Mouse (Mus musculus) splenic B cell, adult 2 months (primary cell): Measurements from ENCODE around the gene Tex9.
"Not testable (repeated sequence)": the region's sequence is repeated elsewhere in the genome, so short reads cannot be mapped to it uniquely, and the experiment has no call there.

Experiments used
- DNase-seq: peaks from one replicate; pipeline ENCODE4 v3.0.0-alpha.2; 2011; ENCODE audit warnings: low read depth, low spot score
- H3K27me3 ChIP-seq: 2 replicates; pipeline ENCODE4 v1.6.1; 2012; ENCODE audit warnings: mild to moderate bottlenecking, low read length, moderate library complexity, mixed read lengths; ENCODE audit not compliant: control insufficient read depth, poor library complexity, insufficient read depth, severe bottlenecking
- H3K36me3 ChIP-seq: 2 replicates; pipeline ENCODE4 v1.6.1; 2012; ENCODE audit warnings: mild to moderate bottlenecking, low read length, moderate library complexity, mixed read lengths; ENCODE audit not compliant: control insufficient read depth, poor library complexity, insufficient read depth, severe bottlenecking

Tex9 gene

GRCm38 (mm10) chr9:72462427-72462826 lies 29.6 kb downstream of the Tex9 start:
- DNase-seq = no peak
- H3K36me3 ChIP-seq = 0 out of 2 replicates have a peak, but pooled peaks cover 2% of the 10 kb centered on the region
- no peaks in the 10 kb centered on the region for H3K27me3 ChIP-seq

GRCm38 (mm10) chr9:72460767-72461166 lies 31.2 kb downstream of the Tex9 start:
- DNase-seq = no peak
- Histone ChIP-seq H3K36me3 (0 out of 2 replicates have a peak, but pooled peaks cover 2% of the 10 kb centered on the region), H3K27me3 (no peaks in the 10 kb centered on the region)

GRCm38 (mm10) chr9:72459703-72460102 lies 32.3 kb downstream of the Tex9 start:
- no peak for DNase-seq
- Histone ChIP-seq H3K36me3 (0 out of 2 replicates have a peak, but pooled peaks cover 2% of the 10 kb centered on the region), H3K27me3 (no peaks in the 10 kb centered on the region)

GRCm38 (mm10) chr9:72458233-72458632 lies 33.8 kb downstream of the Tex9 start:
- Histone ChIP-seq H3K36me3 (0 out of 2 replicates have a peak, but pooled peaks cover 2% of the 10 kb centered on the region), H3K27me3 (no peaks in the 10 kb centered on the region)
- DNase-seq = peak; percentile 86

- Histone ChIP-seq H3K27me3 (no peaks in the 10 kb centered on the region), H3K36me3 (0 out of 2 replicates have a peak, but pooled peaks cover 2% of the 10 kb centered on the region)
- no peak for DNase-seq
Measured at GRCm38 (mm10) chr9:72456374-72456773, 35.6 kb downstream of the Tex9 start.

GRCm38 (mm10) chr9:72454281-72454680 lies 37.7 kb downstream of the Tex9 start:
- DNase-seq, H3K36me3 ChIP-seq, H3K27me3 ChIP-seq: not testable (repeated sequence)

- no peaks in the 10 kb centered on the region for H3K27me3 ChIP-seq
- no peak for DNase-seq
- no peaks in the 10 kb centered on the region for H3K36me3 ChIP-seq
Measured at GRCm38 (mm10) chr9:72451111-72451510, 40.9 kb downstream of the Tex9 start.

- Histone ChIP-seq H3K27me3 (no peaks in the 10 kb centered on the region), H3K36me3 (no peaks in the 10 kb centered on the region)
- no peak for DNase-seq
Measured at GRCm38 (mm10) chr9:72450363-72450762, 41.6 kb downstream of the Tex9 start.

- DNase-seq = no peak
- Histone ChIP-seq H3K36me3 (no peaks in the 10 kb centered on the region), H3K27me3 (no peaks in the 10 kb centered on the region)
Measured at GRCm38 (mm10) chr9:72449841-72450240, 42.2 kb downstream of the Tex9 start.

GRCm38 (mm10) chr9:72449367-72449766 lies 42.6 kb downstream of the Tex9 start:
- no peaks in the 10 kb centered on the region for H3K27me3 ChIP-seq
- peak; percentile 62 for DNase-seq

GRCm38 (mm10) chr9:72448026-72448425 lies 44.0 kb downstream of the Tex9 start:
- no peaks in the 10 kb centered on the region for H3K36me3 ChIP-seq
- H3K27me3 ChIP-seq = no peaks in the 10 kb centered on the region
- peak; percentile 84 for DNase-seq

More at GRCm38 (mm10) chr9:72449367-72449766, 42.6 kb downstream of the Tex9 start:
- no peaks in the 10 kb centered on the region for H3K36me3 ChIP-seq

- DNase-seq = no peak
- Histone ChIP-seq H3K27me3 (no peaks in the 10 kb centered on the region), H3K36me3 (no peaks in the 10 kb centered on the region)
Measured at GRCm38 (mm10) chr9:72441927-72442715, 49.9 kb downstream of the Tex9 start.

GRCm38 (mm10) chr9:72440948-72441926 lies 50.8 kb downstream of the Tex9 start:
- no peaks in the 10 kb centered on the region for H3K36me3 ChIP-seq
- no peaks in the 10 kb centered on the region for H3K27me3 ChIP-seq
- DNase-seq = no peak

- Histone ChIP-seq H3K27me3 (no peaks in the 10 kb centered on the region), H3K36me3 (no peaks in the 10 kb centered on the region)
- no peak for DNase-seq
Measured at GRCm38 (mm10) chr9:72440358-72440757, 51.7 kb downstream of the Tex9 start.

GRCm38 (mm10) chr9:72438749-72439148 lies 53.3 kb downstream of the Tex9 start:
- H3K36me3 ChIP-seq = no peaks in the 10 kb centered on the region
- no peaks in the 10 kb centered on the region for H3K27me3 ChIP-seq
- no peak for DNase-seq
